Mouse (Mus musculus) heart, postnatal 0 days (tissue): ENCODE measurements around the gene Ilf2.

ENCODE experiments used
- CTCF ChIP-seq: IDR thresholded peaks from 2 replicates; pipeline ENCODE4 v1.5.1; 2016; ENCODE audit warnings: antibody characterized with exemption, control low read depth, low read depth
- EP300 ChIP-seq: IDR thresholded peaks from 2 replicates; pipeline ENCODE4 v1.6.1; 2016; ENCODE audit warnings: antibody characterized with exemption, low read depth

DNA sequence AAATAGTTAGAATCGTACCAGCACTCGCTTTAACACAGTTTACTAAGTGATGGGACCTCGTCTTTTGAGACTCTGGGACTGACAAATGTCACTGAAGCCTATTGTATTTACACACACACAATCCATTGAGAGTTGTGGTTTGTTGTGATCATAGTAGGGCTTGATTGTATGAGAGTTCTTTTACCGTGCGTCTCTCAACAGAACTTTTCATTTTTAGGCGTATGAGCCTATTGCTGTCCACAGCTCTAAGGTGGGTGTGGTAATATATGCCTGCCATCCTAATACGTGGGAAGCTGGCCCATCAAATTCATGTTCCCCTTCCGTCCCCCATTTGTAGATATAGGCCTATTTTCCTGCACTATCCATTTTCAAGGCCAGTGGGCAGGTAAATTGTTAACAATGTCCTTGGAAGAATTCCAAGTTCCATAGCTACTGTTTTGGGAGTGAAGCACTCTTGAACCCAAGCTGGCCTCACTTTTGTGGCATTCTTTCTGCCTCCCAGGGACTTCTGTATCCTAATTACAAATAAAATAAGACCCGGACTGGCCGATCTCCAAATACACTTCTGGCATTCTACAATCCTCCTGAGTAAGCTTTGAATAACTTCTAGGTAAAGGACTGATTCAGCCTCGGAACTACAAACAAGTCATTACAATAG is 41.7 kb upstream of the Ilf2 start:
- TF ChIP-seq CTCF (no peak), EP300 (no peak)
